ENCODE assay signal across 7 mouse cellular contexts in the genomic region with DNA sequence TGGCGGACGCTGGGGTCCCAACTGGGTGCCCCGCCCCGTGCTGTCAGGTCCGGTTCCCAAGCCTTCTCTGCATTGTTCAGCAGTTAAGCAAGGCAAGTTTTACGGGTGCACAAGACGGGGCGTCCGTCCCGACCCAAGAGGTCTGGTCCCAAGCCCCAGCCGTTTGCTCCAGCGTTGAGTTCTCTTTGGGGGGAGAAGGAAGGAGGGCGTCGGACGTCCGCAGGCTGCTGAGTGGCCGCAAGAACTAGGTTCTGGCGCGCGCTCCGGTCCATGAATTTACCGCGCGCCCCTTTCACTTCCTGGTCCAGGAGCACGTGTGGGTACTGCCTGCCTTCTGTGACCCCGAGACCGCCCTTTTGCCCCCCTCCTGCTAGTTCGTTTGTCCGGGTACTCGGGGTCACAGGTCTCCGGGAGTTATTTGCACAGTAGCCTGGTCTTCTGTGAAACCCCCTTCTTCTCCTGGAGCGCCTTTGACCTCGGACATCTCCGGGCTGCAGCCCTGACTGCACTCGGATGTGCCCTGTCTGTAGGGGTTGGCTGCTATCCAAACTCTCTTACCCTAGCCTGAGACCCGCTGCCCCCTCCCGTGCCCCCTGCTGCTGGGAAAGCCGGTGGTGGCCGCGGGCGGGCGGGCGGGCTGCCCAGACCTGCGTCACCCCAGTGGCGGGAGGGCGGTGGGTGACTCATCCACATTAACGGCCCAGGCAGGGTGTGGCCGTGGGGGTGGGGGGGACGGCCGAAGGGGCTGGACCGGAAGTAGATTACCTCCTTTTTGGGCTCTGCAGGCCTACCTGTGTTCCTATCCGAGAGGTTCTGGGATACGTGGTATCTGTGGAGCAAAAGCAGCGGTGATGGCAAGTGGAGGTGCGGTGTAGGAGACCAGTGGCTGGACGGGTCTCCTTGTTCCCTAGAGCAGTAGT. TPM values are rescaled to one million over a fixed set of nuclear protein-coding genes. Genes with fewer than 3 reads are reported as not detected.
A peak's percentile ranks its signal among the peaks of the same experiment; 100 is the strongest.
DNase-seq lines count a peak whose midpoint lies in the region; ATAC-seq and TF ChIP-seq lines count a peak whose summit lies in the region.

No protein-coding gene starts in this region.

- peak; percentile 72 for DNase-seq in MEL (ENCODE audit: low read depth, low spot score)
- DNase-seq in lung, adult 2 months: peak; percentile 79

- H3K9me3 ChIP-seq in MEL (replicated peaks; ENCODE audit: insufficient read depth, low read length): no peaks in the 10 kb centered on the region
- no peaks in the 10 kb centered on the region for H3K9me3 ChIP-seq in intestine, embryonic 16.5 days (ENCODE audit: control insufficient read depth, low read length)
- no peaks in the 10 kb centered on the region for H3K9me3 ChIP-seq in neural tube, embryonic 14.5 days (ENCODE audit: control insufficient read depth, low read length)

- peak overlapping the region; percentile 65 to 91 for H3K4me3 ChIP-seq in MEL (ENCODE audit: control insufficient read depth in 1 of 2, insufficient read depth in 1 of 2, low read depth in 2 of 2, low read length in 2 of 2)
- H3K4me3 ChIP-seq in bone marrow, adult 2 months (replicated peaks; ENCODE audit: control insufficient read depth, low read depth, low read length): peak overlapping the region; percentile 98
- H3K4me3 ChIP-seq in intestine, embryonic 16.5 days (ENCODE audit: low read length): peak overlapping the region; percentile 79
- peak overlapping the region; percentile 90 for H3K4me3 ChIP-seq in lung, adult 2 months (replicated peaks; ENCODE audit: extremely low read depth, low read depth, low read length)
- peak overlapping the region; percentile 37 for H3K4me3 ChIP-seq in neural tube, embryonic 14.5 days (ENCODE audit: low read depth, low read length)

- TF ChIP-seq POLR2A in MEL (IDR thresholded peaks at IDR 0.05; ENCODE audit: control insufficient read depth in 1 of 2, insufficient read depth in 1 of 2, low read depth in 1 of 2, low read length in 2 of 2, poor library complexity in 1 of 2): peak in 1 of 2 experiments; percentile 17; a peak in 2 of 4 replicates
- no peak for TF ChIP-seq POLR2A in bone marrow, adult 2 months (IDR thresholded peaks at IDR 0.05; ENCODE audit: borderline replicate concordance, control insufficient read depth, low read depth, low read length)
- peak; percentile 53; the same call in 1 of the 2 replicates for TF ChIP-seq POLR2A in lung, adult 2 months (IDR thresholded peaks at IDR 0.05; ENCODE audit: borderline replicate concordance, extremely low read depth, low read depth, low read length)

- H3K9ac ChIP-seq in MEL (ENCODE audit: control insufficient read depth, low read depth, low read length, poor library complexity, severe bottlenecking): peak overlapping the region; percentile 92
- H3K9ac ChIP-seq in intestine, embryonic 16.5 days (ENCODE audit: low read depth, low read length): peak overlapping the region; percentile 86
- peak overlapping the region; percentile 51 for H3K9ac ChIP-seq in neural tube, embryonic 14.5 days (replicated peaks; ENCODE audit: low read depth, low read length)

- peak; percentile 25 for ATAC-seq in granulocyte monocyte progenitor cell, adult 5-6 weeks (replicated peaks; ENCODE audit: poor library complexity, severe bottlenecking)
- ATAC-seq in intestine, embryonic 16.5 days: peak; percentile 43
- peak; percentile 10 for ATAC-seq in neural tube, embryonic 14.5 days (ENCODE audit: low read depth)
- no peak for ATAC-seq in frontal cortex, adult (ENCODE audit: low TSS enrichment)

- peak overlapping the region; percentile 85 for H3K27ac ChIP-seq in MEL (ENCODE audit: control insufficient read depth, low read depth, low read length)
- peak overlapping the region; percentile 91 for H3K27ac ChIP-seq in bone marrow, adult 2 months (ENCODE audit: control insufficient read depth, insufficient read depth, low read depth, low read length, poor library complexity)
- peak overlapping the region; percentile 93 for H3K27ac ChIP-seq in intestine, embryonic 16.5 days (ENCODE audit: low read length)
- H3K27ac ChIP-seq in neural tube, embryonic 14.5 days (ENCODE audit: low read depth, low read length): peak overlapping the region; percentile 73

- peaks cover 9 to 37% of the 10 kb centered on the region in 2 experiments for H3K4me1 ChIP-seq in MEL (ENCODE audit: control insufficient read depth in 1 of 2, insufficient read depth in 2 of 2, low read length in 2 of 2)
- H3K4me1 ChIP-seq in bone marrow, adult 2 months (ENCODE audit: control insufficient read depth, insufficient read depth, low read length): peaks cover 4% of the 10 kb centered on the region; the same call in 1 of the 2 replicates
- peaks cover 31% of the 10 kb centered on the region for H3K4me1 ChIP-seq in intestine, embryonic 16.5 days (ENCODE audit: control insufficient read depth, insufficient read depth, low read length)
- H3K4me1 ChIP-seq in lung, adult 2 months (ENCODE audit: control insufficient read depth, insufficient read depth, low read length): peaks cover 21% of the 10 kb centered on the region
- peaks cover 21% of the 10 kb centered on the region for H3K4me1 ChIP-seq in neural tube, embryonic 14.5 days (ENCODE audit: control insufficient read depth, insufficient read depth, low read length)

- peaks cover 0 to 23% of the 10 kb centered on the region in 2 experiments; a peak in 2 of 4 replicates for H3K36me3 ChIP-seq in MEL (ENCODE audit: control insufficient read depth in 1 of 2, insufficient read depth in 2 of 2, low read length in 2 of 2)
- H3K36me3 ChIP-seq in intestine, embryonic 16.5 days (ENCODE audit: control insufficient read depth, insufficient read depth, low read length): peaks cover 14% of the 10 kb centered on the region; the same call in 1 of the 2 replicates
- peaks cover 20% of the 10 kb centered on the region for H3K36me3 ChIP-seq in neural tube, embryonic 14.5 days (ENCODE audit: control insufficient read depth, insufficient read depth, low read length)

- peaks cover 43% of the 10 kb centered on the region for H3K79me2 ChIP-seq in MEL (ENCODE audit: control insufficient read depth, insufficient read depth, low read length, poor library complexity)

- no peak for TF ChIP-seq RAD21 in MEL (IDR thresholded peaks at IDR 0.05; ENCODE audit: low read depth, low read length)

- peak in 1 of 2 experiments; percentile 67; a peak in 2 of 4 replicates for TF ChIP-seq EP300 in MEL (IDR thresholded peaks at IDR 0.05; ENCODE audit: low read depth in 1 of 2, low read length in 2 of 2)

- peak overlapping the region; percentile 64 for H3K4me2 ChIP-seq in intestine, embryonic 16.5 days (ENCODE audit: low read depth, low read length)
- peak overlapping the region; percentile 41 for H3K4me2 ChIP-seq in neural tube, embryonic 14.5 days (ENCODE audit: low read depth, low read length)

- WGBS in bone marrow, adult 2 months: under 1% methylated on average over 56 of the region's 56 CpGs
- WGBS in intestine, embryonic 16.5 days: 2% methylated on average over 56 of the region's 56 CpGs
- WGBS in lung, adult 2 months: under 1% methylated on average over 53 of the region's 56 CpGs
- 1% methylated on average over 55 of the region's 56 CpGs for WGBS in neural tube, embryonic 14.5 days

- H3K27me3 ChIP-seq in MEL (ENCODE audit: control insufficient read depth in 1 of 2, insufficient read depth in 2 of 2, low read length in 2 of 2): no peaks in the 10 kb centered on the region
- no peaks in the 10 kb centered on the region for H3K27me3 ChIP-seq in intestine, embryonic 16.5 days (replicated peaks; ENCODE audit: control insufficient read depth, insufficient read depth, low read length)
- no peaks in the 10 kb centered on the region for H3K27me3 ChIP-seq in neural tube, embryonic 14.5 days (ENCODE audit: control insufficient read depth, insufficient read depth, low read length)

- no peak for TF ChIP-seq CTCF in MEL (IDR thresholded peaks at IDR 0.05 in 2 of 3, conservative IDR thresholded peaks at IDR 0.05 in 1 of 3; ENCODE audit: control insufficient read depth in 1 of 3, insufficient read depth in 1 of 3, low read depth in 2 of 3, low read length in 3 of 3, poor library complexity in 1 of 3, severe bottlenecking in 1 of 3)
- no peak for TF ChIP-seq CTCF in bone marrow, adult 2 months (IDR thresholded peaks at IDR 0.05; ENCODE audit: control insufficient read depth, insufficient read depth, low read length)
- no peak for TF ChIP-seq CTCF in lung, adult 2 months (IDR thresholded peaks at IDR 0.05; ENCODE audit: insufficient read depth, low read length)

RNA-seq across cellular contexts. Expression of a gene that starts 0.9 kb away (rescaled TPM):
- total RNA-seq in MEL (2012; rRNA removed): 100 and 150 TPM in 2 replicates
- 100 to 1,000 TPM; 332 to 581 TPM for polyA plus RNA-seq in MEL (2012; ENCODE audit: insufficient read depth in 1 of 2, insufficient read length in 2 of 2, low read depth in 1 of 2, low replicate concordance in 2 of 2, missing spikeins in 1 of 2)
- polyA plus RNA-seq in bone marrow, adult 2 months (2011; ENCODE audit: insufficient read depth, insufficient read length, low replicate concordance, missing spikeins): 66.2 and 153 TPM in 2 replicates
- total RNA-seq in granulocyte monocyte progenitor cell, adult 5-6 weeks (2014; fragmentation: Nextera tagmentation): 629 and 731 TPM in 2 replicates
- 281 and 350 TPM in 2 replicates for total RNA-seq in granulocyte monocyte progenitor cell, adult 5-6 weeks (2017)
- 469 and 470 TPM in 2 replicates for polyA plus RNA-seq in intestine, embryonic 16.5 days (2015; fragmentation: Nextera tagmentation; extraction: Ambion mirVana)
- polyA plus RNA-seq in lung, adult 2 months (2012; rRNA removed): 585 and 594 TPM in 2 replicates
- 56.9 and 107 TPM in 2 replicates for polyA plus RNA-seq in neural tube, embryonic 14.5 days (2014; fragmentation: Nextera tagmentation; extraction: Ambion mirVana)

RNA-seq across cellular contexts. Expression of a gene that starts 19.1 kb away (rescaled TPM):
- total RNA-seq in MEL (2012; rRNA removed): 0.12 and 0.13 TPM in 2 replicates
- under 1 TPM in 1 of 2 experiments, not detected in 1; 0.38 TPM for polyA plus RNA-seq in MEL (2012; ENCODE audit: insufficient read depth in 1 of 2, insufficient read length in 2 of 2, low read depth in 1 of 2, low replicate concordance in 2 of 2, missing spikeins in 1 of 2)
- 3.1 and 3.7 TPM in 2 replicates for polyA plus RNA-seq in bone marrow, adult 2 months (2011; ENCODE audit: insufficient read depth, insufficient read length, low replicate concordance, missing spikeins)
- total RNA-seq in granulocyte monocyte progenitor cell, adult 5-6 weeks (2014; fragmentation: Nextera tagmentation): not detected in 2 replicates
- total RNA-seq in granulocyte monocyte progenitor cell, adult 5-6 weeks (2017): not detected in 2 replicates
- 109 and 110 TPM in 2 replicates for polyA plus RNA-seq in intestine, embryonic 16.5 days (2015; fragmentation: Nextera tagmentation; extraction: Ambion mirVana)
- polyA plus RNA-seq in lung, adult 2 months (2012; rRNA removed): 11.1 and 11.8 TPM in 2 replicates
- 29.6 and 32.4 TPM in 2 replicates for polyA plus RNA-seq in neural tube, embryonic 14.5 days (2014; fragmentation: Nextera tagmentation; extraction: Ambion mirVana)

RNA-seq across cellular contexts. Expression of a gene that starts 19.9 kb away (rescaled TPM):
- total RNA-seq in MEL (2012; rRNA removed): 0.29 TPM in 1 of 2 replicates, not detected in the other
- polyA plus RNA-seq in MEL (2012; ENCODE audit: insufficient read depth in 1 of 2, insufficient read length in 2 of 2, low read depth in 1 of 2, low replicate concordance in 2 of 2, missing spikeins in 1 of 2): under 1 TPM in 1 of 2 experiments, not detected in 1; 0.40 TPM
- 0.47 and 5.2 TPM in 2 replicates for polyA plus RNA-seq in bone marrow, adult 2 months (2011; ENCODE audit: insufficient read depth, insufficient read length, low replicate concordance, missing spikeins)
- not detected in 2 replicates for total RNA-seq in granulocyte monocyte progenitor cell, adult 5-6 weeks (2014; fragmentation: Nextera tagmentation)
- 0.46 TPM in 1 of 2 replicates, not detected in the other for total RNA-seq in granulocyte monocyte progenitor cell, adult 5-6 weeks (2017)
- 1.1 and 1.3 TPM in 2 replicates for polyA plus RNA-seq in intestine, embryonic 16.5 days (2015; fragmentation: Nextera tagmentation; extraction: Ambion mirVana)
- 7.1 and 7.3 TPM in 2 replicates for polyA plus RNA-seq in lung, adult 2 months (2012; rRNA removed)
- 3.1 and 3.5 TPM in 2 replicates for polyA plus RNA-seq in neural tube, embryonic 14.5 days (2014; fragmentation: Nextera tagmentation; extraction: Ambion mirVana)

RNA-seq across cellular contexts. Expression of a gene that starts 25.6 kb away (rescaled TPM):
- total RNA-seq in MEL (2012; rRNA removed): 0.23 TPM in 1 of 2 replicates, not detected in the other
- under 1 TPM in 1 of 2 experiments, not detected in 1; 0.38 TPM for polyA plus RNA-seq in MEL (2012; ENCODE audit: insufficient read depth in 1 of 2, insufficient read length in 2 of 2, low read depth in 1 of 2, low replicate concordance in 2 of 2, missing spikeins in 1 of 2)
- polyA plus RNA-seq in bone marrow, adult 2 months (2011; ENCODE audit: insufficient read depth, insufficient read length, low replicate concordance, missing spikeins): 1.7 and 5.4 TPM in 2 replicates
- not detected in 2 replicates for total RNA-seq in granulocyte monocyte progenitor cell, adult 5-6 weeks (2014; fragmentation: Nextera tagmentation)
- total RNA-seq in granulocyte monocyte progenitor cell, adult 5-6 weeks (2017): 0.26 TPM in 1 of 2 replicates, not detected in the other
- 1.6 and 2.3 TPM in 2 replicates for polyA plus RNA-seq in intestine, embryonic 16.5 days (2015; fragmentation: Nextera tagmentation; extraction: Ambion mirVana)
- 10.6 and 15.2 TPM in 2 replicates for polyA plus RNA-seq in lung, adult 2 months (2012; rRNA removed)
- polyA plus RNA-seq in neural tube, embryonic 14.5 days (2014; fragmentation: Nextera tagmentation; extraction: Ambion mirVana): 0.21 and 0.31 TPM in 2 replicates

RNA-seq across cellular contexts. Expression of a gene that starts 55.0 kb away (rescaled TPM):
- total RNA-seq in MEL (2012; rRNA removed): not detected in 2 replicates
- not detected for polyA plus RNA-seq in MEL (2012; ENCODE audit: insufficient read depth in 1 of 2, insufficient read length in 2 of 2, low read depth in 1 of 2, low replicate concordance in 2 of 2, missing spikeins in 1 of 2)
- not detected in 2 replicates for polyA plus RNA-seq in bone marrow, adult 2 months (2011; ENCODE audit: insufficient read depth, insufficient read length, low replicate concordance, missing spikeins)
- not detected in 2 replicates for total RNA-seq in granulocyte monocyte progenitor cell, adult 5-6 weeks (2014; fragmentation: Nextera tagmentation)
- total RNA-seq in granulocyte monocyte progenitor cell, adult 5-6 weeks (2017): not detected in 2 replicates
- 0.15 and 0.31 TPM in 2 replicates for polyA plus RNA-seq in intestine, embryonic 16.5 days (2015; fragmentation: Nextera tagmentation; extraction: Ambion mirVana)
- polyA plus RNA-seq in lung, adult 2 months (2012; rRNA removed): 0.37 and 12.5 TPM in 2 replicates
- 1.4 and 1.5 TPM in 2 replicates for polyA plus RNA-seq in neural tube, embryonic 14.5 days (2014; fragmentation: Nextera tagmentation; extraction: Ambion mirVana)

Comparison
In these comparisons a context has a peak if more than half of its experiments do, and no peak if none do; other contexts are left out.
1. H3K4me3 ChIP-seq: peak in every context shown above with its lines; median percentile 98 in bone marrow, adult 2 months; 90 in lung, adult 2 months; 79 in intestine, embryonic 16.5 days; 78 in MEL; 37 in neural tube, embryonic 14.5 days.